Mouse (Mus musculus): ENCODE results near the gene Xpo5. TPM values are rescaled to one million over a fixed set of nuclear protein-coding genes. Genes with fewer than 3 reads are reported as not detected.
A peak's percentile ranks its signal among the peaks of the same experiment; 100 is the strongest.

The Xpo5 gene
- polyA plus RNA-seq, 1 experiment from 2014 or later: 52.8 TPM

DNA sequence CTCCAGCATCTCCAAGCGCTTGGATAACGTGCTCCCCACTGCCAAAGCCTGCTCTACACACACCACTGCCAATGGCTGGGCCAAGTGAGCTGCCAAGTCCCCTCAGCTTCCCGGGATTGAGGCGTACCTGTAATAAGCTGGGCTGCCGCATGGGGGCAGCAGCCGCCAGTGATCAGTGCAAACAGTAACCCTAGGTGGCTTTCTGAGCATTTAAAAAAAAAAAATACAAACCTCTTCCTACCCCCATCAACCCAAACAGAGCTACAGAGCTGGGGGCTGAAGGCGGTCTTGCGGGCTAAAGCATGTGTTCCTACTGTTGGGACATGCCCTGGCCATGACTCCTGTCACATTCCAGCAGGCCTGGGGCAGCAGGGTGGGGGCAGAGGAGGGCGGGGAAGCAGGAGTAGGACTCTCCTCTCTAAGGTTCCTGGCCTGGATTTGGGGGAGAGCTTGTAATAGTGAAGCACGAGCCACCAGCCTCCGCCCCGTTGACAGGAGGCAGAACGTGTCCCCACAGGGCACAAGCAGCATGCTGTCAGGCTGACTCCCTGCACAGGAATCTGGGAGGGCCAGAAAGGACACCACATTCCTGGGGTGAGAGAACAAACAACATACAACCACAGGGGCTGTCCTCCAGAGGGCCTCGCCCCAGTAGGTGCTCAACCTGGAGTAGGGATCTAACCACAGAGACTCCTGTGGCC, 63.5 kb downstream of the Xpo5 start:
- Histone ChIP-seq H3K36me3 (peaks cover 72% of the 10 kb centered on the region), H3K4me2 (replicated peaks) (no peak overlapping the region), H3K9ac (no peak overlapping the region), H3K4me3 (no peak overlapping the region), H3K27me3 (replicated peaks) (no peaks in the 10 kb centered on the region), H3K9me3 (no peaks in the 10 kb centered on the region), H3K27ac (no peak overlapping the region), H3K4me1 (no peaks in the 10 kb centered on the region)
- WGBS: 33% methylated on average over 14 of the region's 14 CpGs
- no peak for ATAC-seq (ENCODE audit: low FRiP score, low read depth)

GRCm38 (mm10) chr17:46266986-46267385, 64.4 kb downstream of the Xpo5 start:
- H3K9me3 ChIP-seq: no peaks in the 10 kb centered on the region
- H3K36me3 ChIP-seq: peaks cover 72% of the 10 kb centered on the region
- H3K4me3 ChIP-seq: no peak overlapping the region
- no peak for ATAC-seq (ENCODE audit: low FRiP score, low read depth)
- H3K27me3 ChIP-seq (replicated peaks): no peaks in the 10 kb centered on the region
- H3K27ac ChIP-seq: no peak overlapping the region
- H3K4me1 ChIP-seq: no peaks in the 10 kb centered on the region
- 56% methylated on average over 6 of the region's 6 CpGs for WGBS
- no peak overlapping the region for H3K9ac ChIP-seq
- H3K4me2 ChIP-seq (replicated peaks): no peak overlapping the region

- Histone ChIP-seq H3K4me1 (no peaks in the 10 kb centered on the region), H3K27me3 (replicated peaks) (no peaks in the 10 kb centered on the region), H3K9ac (no peak overlapping the region), H3K27ac (no peak overlapping the region), H3K9me3 (no peaks in the 10 kb centered on the region), H3K4me2 (replicated peaks) (no peak overlapping the region), H3K36me3 (peaks cover 70% of the 10 kb centered on the region), H3K4me3 (no peak overlapping the region)
- ATAC-seq (ENCODE audit: low FRiP score, low read depth): no peak
- WGBS: 84% methylated on average over 7 of the region's 7 CpGs
These were observed 64.9 kb downstream of the Xpo5 start for GRCm38 (mm10) chr17:46267511-46267910.

- Histone ChIP-seq H3K9me3 (no peaks in the 10 kb centered on the region), H3K4me3 (no peak overlapping the region), H3K4me2 (replicated peaks) (no peak overlapping the region), H3K4me1 (no peaks in the 10 kb centered on the region), H3K27me3 (replicated peaks) (no peaks in the 10 kb centered on the region), H3K9ac (0 out of 2 replicates have a peak overlapping the region, but pooled peaks have one; percentile 17), H3K27ac (no peak overlapping the region), H3K36me3 (peaks cover 63% of the 10 kb centered on the region)
- ATAC-seq (ENCODE audit: low FRiP score, low read depth): no peak
- 78% methylated on average over 10 of the region's 10 CpGs for WGBS
These were observed 65.6 kb downstream of the Xpo5 start for GRCm38 (mm10) chr17:46268026-46268720.

DNA sequence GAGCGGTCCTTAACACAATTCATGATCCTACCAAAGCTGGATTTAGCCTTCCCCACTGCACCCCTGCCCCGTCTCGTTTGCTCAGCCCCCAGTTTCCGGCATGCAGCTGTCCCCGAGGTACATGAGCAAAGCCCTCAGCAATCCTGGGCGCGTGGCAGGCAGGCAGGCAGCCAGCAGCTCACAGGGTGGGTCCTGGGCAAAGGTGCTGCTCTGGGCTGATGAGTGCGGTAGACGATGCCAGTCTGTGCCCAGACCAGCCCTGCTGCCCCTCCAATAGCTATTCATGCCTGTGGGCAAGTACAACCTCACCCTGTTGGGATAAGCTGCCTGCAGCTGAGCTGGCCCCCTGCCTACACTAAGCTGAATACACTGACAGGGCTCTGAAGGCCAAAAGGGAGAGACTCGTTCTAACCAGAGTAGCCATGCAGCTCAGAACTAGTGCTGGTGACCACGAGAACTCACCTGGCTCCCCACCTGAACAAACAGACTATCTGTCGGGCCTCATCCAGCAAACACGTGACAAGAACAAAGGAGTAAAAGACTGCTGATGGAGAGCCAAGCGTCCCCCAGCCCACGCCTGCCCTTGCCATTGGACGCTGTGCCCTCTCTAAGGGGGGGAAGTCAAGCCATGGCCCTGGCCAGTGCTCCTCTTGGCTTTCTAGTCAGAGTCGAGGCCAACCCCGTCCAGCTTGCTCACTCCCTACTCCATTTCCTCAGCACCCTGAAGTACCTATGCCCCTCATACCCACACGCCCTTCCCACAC, 67.4 kb downstream of the Xpo5 start:
- no peak overlapping the region for H3K27ac ChIP-seq
- H3K9ac ChIP-seq: peak overlapping the region; percentile 13; the same call in 1 of the 2 replicates
- no peak overlapping the region for H3K4me3 ChIP-seq
- H3K36me3 ChIP-seq: peaks cover 60% of the 10 kb centered on the region
- ATAC-seq (ENCODE audit: low FRiP score, low read depth): no peak
- H3K27me3 ChIP-seq (replicated peaks): no peaks in the 10 kb centered on the region
- H3K9me3 ChIP-seq: no peaks in the 10 kb centered on the region
- 93% methylated on average over 19 of the region's 19 CpGs for WGBS
- no peaks in the 10 kb centered on the region for H3K4me1 ChIP-seq
- H3K4me2 ChIP-seq (replicated peaks): no peak overlapping the region

DNA sequence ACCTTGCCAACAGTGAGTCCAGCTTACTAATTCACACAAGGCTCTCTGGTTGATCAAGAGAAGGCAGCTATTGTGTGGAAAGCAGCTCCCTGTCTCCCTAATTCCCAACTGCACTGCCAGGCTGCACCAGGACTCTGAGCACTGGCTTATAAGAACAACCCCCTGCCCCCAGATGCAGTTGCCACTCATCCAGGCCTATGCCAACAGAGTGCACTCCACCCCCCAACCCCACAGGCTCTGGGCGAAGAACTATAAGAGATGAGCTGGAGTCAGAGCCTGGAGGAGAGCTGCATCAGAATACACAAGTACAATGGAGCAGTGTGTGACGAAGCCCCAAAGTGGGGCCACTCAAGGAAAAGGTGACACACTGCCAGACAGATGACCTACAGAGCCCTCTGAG, 69.5 kb downstream of the Xpo5 start:
- WGBS: 82% methylated on average over 2 of the region's 2 CpGs
- ATAC-seq (ENCODE audit: low FRiP score, low read depth): no peak
- H3K27ac ChIP-seq: no peak overlapping the region
- H3K4me3 ChIP-seq: no peak overlapping the region
- H3K4me1 ChIP-seq: no peaks in the 10 kb centered on the region
- H3K4me2 ChIP-seq (replicated peaks): no peak overlapping the region
- H3K9me3 ChIP-seq: no peaks in the 10 kb centered on the region
- H3K36me3 ChIP-seq: peaks cover 57% of the 10 kb centered on the region
- H3K27me3 ChIP-seq (replicated peaks): no peaks in the 10 kb centered on the region
- no peak overlapping the region for H3K9ac ChIP-seq

DNA sequence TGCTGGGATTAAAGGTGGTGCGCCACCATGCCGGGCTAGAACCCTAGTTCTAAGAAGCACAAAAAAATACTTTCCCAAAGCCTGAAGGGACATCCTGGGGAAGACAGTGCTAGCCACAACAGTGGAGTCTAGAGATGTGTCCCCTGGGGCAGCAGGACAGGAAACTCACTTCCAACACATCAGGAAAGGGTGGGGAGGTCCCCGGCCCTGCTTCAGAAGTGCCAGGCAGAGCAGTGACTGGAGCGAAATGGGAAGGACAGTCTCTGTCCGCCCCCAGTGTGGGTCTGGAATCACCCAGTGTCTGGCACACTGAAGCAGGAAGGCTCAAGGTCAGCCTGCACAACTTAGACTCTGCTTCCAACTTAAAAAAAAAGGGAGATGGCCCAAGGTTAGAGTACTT, 70.1 kb downstream of the Xpo5 start:
- Histone ChIP-seq H3K27ac (no peak overlapping the region), H3K4me2 (replicated peaks) (no peak overlapping the region), H3K27me3 (replicated peaks) (no peaks in the 10 kb centered on the region), H3K4me3 (no peak overlapping the region), H3K4me1 (no peaks in the 10 kb centered on the region), H3K9me3 (no peaks in the 10 kb centered on the region), H3K36me3 (peaks cover 57% of the 10 kb centered on the region), H3K9ac (no peak overlapping the region)
- ATAC-seq (ENCODE audit: low FRiP score, low read depth): no peak
- WGBS: 93% methylated on average over 5 of the region's 5 CpGs

GRCm38 (mm10) chr17:46273803-46274236, 71.2 kb downstream of the Xpo5 start:
- Histone ChIP-seq H3K4me2 (replicated peaks) (no peak overlapping the region), H3K27me3 (replicated peaks) (no peaks in the 10 kb centered on the region), H3K9me3 (no peaks in the 10 kb centered on the region), H3K4me1 (no peaks in the 10 kb centered on the region), H3K36me3 (peaks cover 57% of the 10 kb centered on the region), H3K9ac (no peak overlapping the region), H3K4me3 (no peak overlapping the region), H3K27ac (no peak overlapping the region)
- WGBS: 81% methylated on average over 1 of the region's 1 CpGs
- no peak for ATAC-seq (ENCODE audit: low FRiP score, low read depth)

DNA sequence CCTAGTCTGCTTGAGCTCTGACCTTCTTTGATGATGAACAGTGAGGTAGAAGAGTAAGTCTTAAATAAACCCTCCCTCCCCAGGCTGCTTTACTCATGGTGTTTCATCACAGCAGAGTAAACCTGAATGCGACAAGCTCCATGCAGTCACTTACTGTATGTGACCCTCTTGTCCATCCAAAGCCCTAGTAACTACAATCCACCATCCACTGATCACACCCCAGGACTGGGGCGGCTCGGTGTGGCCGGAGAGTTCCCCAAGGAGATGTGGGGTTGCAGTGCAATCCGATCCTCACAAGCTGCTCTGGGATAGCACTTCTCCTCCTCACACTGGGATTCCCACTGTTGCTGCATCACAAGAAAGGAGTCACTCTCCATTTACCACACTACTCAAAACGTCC, 71.9 kb downstream of the Xpo5 start:
- WGBS: 82% methylated on average over 6 of the region's 6 CpGs
- Histone ChIP-seq H3K9me3 (no peaks in the 10 kb centered on the region), H3K9ac (no peak overlapping the region), H3K4me1 (no peaks in the 10 kb centered on the region), H3K36me3 (peaks cover 61% of the 10 kb centered on the region), H3K27ac (no peak overlapping the region), H3K4me2 (replicated peaks) (no peak overlapping the region), H3K4me3 (no peak overlapping the region), H3K27me3 (replicated peaks) (no peaks in the 10 kb centered on the region)
- ATAC-seq (ENCODE audit: low FRiP score, low read depth): no peak

- Histone ChIP-seq H3K4me2 (replicated peaks) (no peak overlapping the region), H3K36me3 (peaks cover 57% of the 10 kb centered on the region), H3K27ac (no peak overlapping the region), H3K4me1 (no peaks in the 10 kb centered on the region), H3K4me3 (no peak overlapping the region), H3K27me3 (replicated peaks) (no peaks in the 10 kb centered on the region), H3K9me3 (no peaks in the 10 kb centered on the region), H3K9ac (no peak overlapping the region)
- WGBS: 90% methylated on average over 6 of the region's 6 CpGs
- no peak for ATAC-seq (ENCODE audit: low FRiP score, low read depth)
These were observed 72.5 kb downstream of the Xpo5 start for GRCm38 (mm10) chr17:46275034-46275433.

DNA sequence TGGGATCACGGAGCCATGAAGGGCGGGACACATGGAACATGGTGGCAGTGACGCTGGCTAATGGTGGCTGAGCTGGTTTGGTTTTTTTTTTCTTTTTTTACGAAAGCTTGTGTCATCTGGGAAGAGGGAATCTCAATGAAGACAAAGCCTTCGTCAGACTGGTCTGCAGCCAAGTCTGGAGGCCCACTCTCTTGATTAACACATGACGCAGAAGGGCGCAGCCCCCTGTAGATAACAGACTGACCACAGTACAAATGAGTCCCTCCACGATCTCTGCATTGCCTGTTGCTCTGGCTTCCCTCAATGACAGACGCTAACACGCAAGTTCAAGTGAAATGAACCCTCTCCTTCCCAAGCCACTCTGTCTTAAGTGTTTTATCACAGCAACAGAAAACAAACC, 72.9 kb downstream of the Xpo5 start:
- H3K36me3 ChIP-seq: peaks cover 55% of the 10 kb centered on the region
- WGBS: 90% methylated on average over 10 of the region's 10 CpGs
- ATAC-seq (ENCODE audit: low FRiP score, low read depth): no peak

DNA sequence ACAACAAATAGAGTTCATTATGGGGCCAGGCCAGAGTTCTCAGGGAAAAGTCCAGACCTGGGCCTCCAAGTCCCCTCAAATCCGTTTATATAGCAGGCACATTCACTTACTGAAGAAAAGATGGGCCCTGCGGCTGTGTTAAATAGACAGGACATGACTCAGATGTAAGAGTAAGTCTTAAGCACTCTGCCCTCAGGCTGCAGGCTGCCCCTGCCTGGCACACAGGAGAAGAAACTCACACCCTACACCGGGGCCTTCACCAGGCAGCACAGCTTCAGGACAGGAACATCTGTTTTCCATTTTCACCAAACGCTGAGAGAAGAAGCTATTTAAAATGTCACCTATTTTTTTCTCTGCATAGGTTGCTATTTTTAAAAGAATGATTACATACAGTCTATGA, 75.0 kb downstream of the Xpo5 start:
- Histone ChIP-seq H3K27me3 (replicated peaks) (no peaks in the 10 kb centered on the region), H3K9me3 (no peaks in the 10 kb centered on the region), H3K27ac (no peak overlapping the region), H3K4me3 (no peak overlapping the region), H3K4me1 (peaks cover 14% of the 10 kb centered on the region), H3K9ac (no peak overlapping the region), H3K4me2 (replicated peaks) (no peak overlapping the region), H3K36me3 (peaks cover 37% of the 10 kb centered on the region)
- 81% methylated on average over 4 of the region's 4 CpGs for WGBS
- no peak for ATAC-seq (ENCODE audit: low FRiP score, low read depth)

More for the DNA sequence above, 72.9 kb downstream of the Xpo5 start:
- Histone ChIP-seq H3K4me3 (no peak overlapping the region), H3K4me2 (replicated peaks) (no peak overlapping the region), H3K27me3 (replicated peaks) (no peaks in the 10 kb centered on the region), H3K27ac (no peak overlapping the region), H3K9ac (no peak overlapping the region), H3K9me3 (no peaks in the 10 kb centered on the region), H3K4me1 (no peaks in the 10 kb centered on the region)
